Mouse (Mus musculus) midbrain, embryonic 10.5 days (tissue): Measurements from ENCODE around the gene Zfp687. TPM values are rescaled to one million over a fixed set of nuclear protein-coding genes. Genes with fewer than 3 reads are reported as not detected.

Source experiments
- DNase-seq: peaks from one replicate; pipeline ENCODE4 v3.0.0-alpha.2; 2017; ENCODE audit warnings: low spot score
- H3K27ac ChIP-seq: fragments of 300-500 bp; sonication (generic); replicated peaks from 2 replicates; pipeline ENCODE4 v1.5.1; 2016; ENCODE audit warnings: mild to moderate bottlenecking
- H3K27me3 ChIP-seq: fragments of 300-500 bp; sonication (generic); 2 replicates; pipeline ENCODE4 v1.6.1; 2016; ENCODE audit warnings: low read depth, mild to moderate bottlenecking; ENCODE audit not compliant: poor library complexity, severe bottlenecking
- H3K36me3 ChIP-seq: fragments of 300-500 bp; sonication (generic); 2 replicates; pipeline ENCODE4 v1.6.1; 2016; ENCODE audit warnings: mild to moderate bottlenecking, moderate library complexity
- H3K4me1 ChIP-seq: fragments of 300-500 bp; sonication (generic); 2 replicates; pipeline ENCODE4 v1.6.1; 2016
- H3K4me3 ChIP-seq: fragments of 300-500 bp; sonication (generic); 2 replicates; pipeline ENCODE4 v1.5.1; 2016; ENCODE audit warnings: mild to moderate bottlenecking, moderate library complexity
- H3K9me3 ChIP-seq: fragments of 300-500 bp; sonication (generic); replicated peaks from 2 replicates; pipeline ENCODE4 v1.6.1; 2016; ENCODE audit warnings: mild to moderate bottlenecking
- WGBS: fragments of 180-500 bp; shearing (Covaris S2); methylation state at CpG from one replicate; pipeline ENCODE4 v1.1.7; 2016; 5-methylcytosine and 5-hydroxymethylcytosine counted together
- microRNA-seq: library from miRNA; unstranded; fragments of <30 nt; microRNA quantifications from one replicate; pipeline ENCODE4, GENCODE M21; 2017
- polyA plus RNA-seq: library from polyadenylated mRNA; unstranded; fragments of >200 nt; fragmentation: Nextera tagmentation; extraction: Ambion mirVana; gene quantifications from 2 replicates; pipeline ENCODE4 v1.2.1, GENCODE M21; 2016

Zfp687 gene
- polyA plus RNA-seq, 1 experiment from 2014 or later = 40.0 TPM

GRCm38 (mm10) chr3:94974528-94975422, 40.5 kb downstream of the Zfp687 start, which contains the start of gene Pi4kb:
Pi4kb (plus strand) TSS chr3:94974731.
- DNase-seq = peak; percentile 92
- Histone ChIP-seq H3K4me1 (peaks cover 21% of the 10 kb centered on the region), H3K36me3 (peaks cover 18% of the 10 kb centered on the region), H3K27ac (peak within 1 kb of the TSS; percentile 97), H3K27me3 (no peaks in the 10 kb centered on the region), H3K4me3 (peak within 1 kb of the TSS; percentile 93), H3K9me3 (no peaks in the 10 kb centered on the region)
- under 1% methylated on average over 57 of the region's 57 CpGs for WGBS

GRCm38 (mm10) chr3:94974026-94974527, 41.2 kb downstream of the Zfp687 start:
- Histone ChIP-seq H3K36me3 (peaks cover 14% of the 10 kb centered on the region), H3K27me3 (no peaks in the 10 kb centered on the region), H3K27ac (peak overlapping the region; percentile 97), H3K9me3 (no peaks in the 10 kb centered on the region), H3K4me1 (peaks cover 21% of the 10 kb centered on the region), H3K4me3 (peak overlapping the region; percentile 93)
- 20% methylated on average over 9 of the region's 9 CpGs for WGBS
- no peak for DNase-seq

DNA sequence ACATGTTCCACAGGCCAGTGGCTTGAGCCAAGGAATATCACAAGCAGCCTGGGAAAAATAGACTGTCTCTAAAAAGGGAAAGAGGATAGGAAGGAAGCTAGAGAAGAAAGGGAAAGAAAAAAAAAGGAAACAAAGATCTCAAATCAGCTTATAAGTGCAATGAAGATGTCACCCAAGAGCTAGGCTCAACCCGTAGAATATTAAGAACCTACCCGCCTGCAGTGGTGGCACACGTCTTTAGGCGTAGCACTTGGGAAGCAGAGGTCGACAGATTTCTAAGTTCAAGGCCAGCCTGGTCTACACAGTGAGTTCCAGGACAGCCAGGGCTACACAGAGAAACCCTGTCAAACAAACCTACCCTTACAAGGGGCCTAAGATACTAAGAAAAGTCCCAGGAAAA, 41.6 kb downstream of the Zfp687 start:
- no peak for DNase-seq
- Histone ChIP-seq H3K4me3 (peak overlapping the region; percentile 93), H3K9me3 (no peaks in the 10 kb centered on the region), H3K4me1 (peaks cover 21% of the 10 kb centered on the region), H3K27ac (peak overlapping the region; percentile 97; the same call in 1 of the 2 replicates), H3K36me3 (peaks cover 12% of the 10 kb centered on the region), H3K27me3 (no peaks in the 10 kb centered on the region)
- 75% methylated on average over 5 of the region's 5 CpGs for WGBS

GRCm38 (mm10) chr3:94972552-94972951, 42.7 kb downstream of the Zfp687 start:
- Histone ChIP-seq H3K4me1 (peaks cover 21% of the 10 kb centered on the region), H3K27ac (no peak overlapping the region), H3K9me3 (no peaks in the 10 kb centered on the region), H3K4me3 (no peak overlapping the region), H3K27me3 (no peaks in the 10 kb centered on the region), H3K36me3 (peaks cover 6% of the 10 kb centered on the region)
- no peak for DNase-seq
- WGBS = 77% methylated on average over 3 of the region's 3 CpGs

DNA sequence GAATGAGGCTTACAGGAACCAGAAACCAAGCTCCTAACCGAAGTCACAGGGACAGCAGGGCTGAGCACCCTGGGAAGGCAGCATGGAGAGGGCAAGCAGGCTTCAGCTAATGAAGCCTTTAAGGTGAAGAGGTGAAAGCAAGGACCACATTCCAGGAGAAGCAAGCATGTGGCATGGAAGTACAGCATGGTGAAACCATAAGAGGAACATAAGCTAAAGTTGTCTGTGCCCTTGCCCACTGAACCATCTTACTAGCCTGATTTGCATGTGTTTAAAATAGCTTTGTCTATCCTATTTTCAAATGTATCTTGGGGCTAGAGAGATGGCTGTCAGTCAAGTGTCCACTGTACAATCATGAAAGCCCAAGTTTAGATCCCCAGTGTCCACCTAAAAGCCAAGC, 49.4 kb downstream of the Zfp687 start:
- H3K4me1 ChIP-seq = no peaks in the 10 kb centered on the region
- no peaks in the 10 kb centered on the region for H3K36me3 ChIP-seq
- DNase-seq = no peak
- H3K4me3 ChIP-seq = no peak overlapping the region
- no peaks in the 10 kb centered on the region for H3K27me3 ChIP-seq
- no peaks in the 10 kb centered on the region for H3K9me3 ChIP-seq
- no peak overlapping the region for H3K27ac ChIP-seq
- 73% methylated on average over 1 of the region's 1 CpGs for WGBS

GRCm38 (mm10) chr3:94964989-94965388, 50.3 kb downstream of the Zfp687 start:
- Histone ChIP-seq H3K27ac (no peak overlapping the region), H3K4me3 (no peak overlapping the region), H3K27me3 (no peaks in the 10 kb centered on the region), H3K36me3 (no peaks in the 10 kb centered on the region), H3K4me1 (no peaks in the 10 kb centered on the region), H3K9me3 (no peaks in the 10 kb centered on the region)
- DNase-seq = no peak
- 89% methylated on average over 1 of the region's 1 CpGs for WGBS

DNA sequence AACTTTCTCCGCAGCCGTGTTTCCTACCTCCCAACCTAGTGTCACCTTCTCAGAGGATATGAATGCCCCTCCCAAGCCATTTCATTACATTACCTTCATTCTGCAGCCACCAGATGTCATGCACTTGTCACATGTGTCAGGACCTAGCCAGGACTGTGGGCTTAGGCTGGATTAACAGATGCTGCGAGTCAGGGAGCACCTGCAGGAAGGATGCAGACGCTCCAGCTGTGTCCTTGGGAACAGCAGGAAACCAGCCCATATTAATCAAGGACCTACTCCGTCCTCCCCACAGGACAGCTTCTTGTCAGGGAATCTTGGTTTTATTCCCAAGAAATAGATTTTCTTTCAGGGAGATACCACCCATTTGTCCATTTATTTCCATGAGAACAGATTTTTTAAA, 54.9 kb downstream of the Zfp687 start:
- peaks cover 4% of the 10 kb centered on the region for H3K4me1 ChIP-seq
- H3K27ac ChIP-seq = no peak overlapping the region
- no peaks in the 10 kb centered on the region for H3K9me3 ChIP-seq
- peaks cover 39% of the 10 kb centered on the region for H3K36me3 ChIP-seq
- 59% methylated on average over 5 of the region's 5 CpGs for WGBS
- DNase-seq = no peak
- no peak overlapping the region for H3K4me3 ChIP-seq
- no peaks in the 10 kb centered on the region for H3K27me3 ChIP-seq

DNA sequence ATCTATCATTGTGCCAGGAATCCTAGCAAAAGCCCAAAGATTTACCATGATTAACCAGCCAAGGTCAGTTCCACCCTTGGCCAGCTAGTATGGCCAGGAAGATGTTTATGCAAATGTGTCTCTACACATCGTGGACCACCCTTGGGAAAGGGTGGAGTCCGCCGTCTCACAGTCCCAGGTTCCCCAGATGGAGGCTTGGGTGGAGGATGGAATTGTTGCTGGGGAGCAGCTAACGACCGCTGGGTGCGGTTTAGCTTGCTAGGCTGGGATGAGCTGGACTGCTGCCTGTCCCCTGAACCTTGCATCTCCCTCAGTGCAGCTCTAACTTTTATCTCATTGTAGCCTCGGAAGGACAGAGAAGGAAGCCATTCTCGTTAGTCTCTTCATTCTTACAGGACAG, 55.4 kb downstream of the Zfp687 start:
- no peaks in the 10 kb centered on the region for H3K27me3 ChIP-seq

DNA sequence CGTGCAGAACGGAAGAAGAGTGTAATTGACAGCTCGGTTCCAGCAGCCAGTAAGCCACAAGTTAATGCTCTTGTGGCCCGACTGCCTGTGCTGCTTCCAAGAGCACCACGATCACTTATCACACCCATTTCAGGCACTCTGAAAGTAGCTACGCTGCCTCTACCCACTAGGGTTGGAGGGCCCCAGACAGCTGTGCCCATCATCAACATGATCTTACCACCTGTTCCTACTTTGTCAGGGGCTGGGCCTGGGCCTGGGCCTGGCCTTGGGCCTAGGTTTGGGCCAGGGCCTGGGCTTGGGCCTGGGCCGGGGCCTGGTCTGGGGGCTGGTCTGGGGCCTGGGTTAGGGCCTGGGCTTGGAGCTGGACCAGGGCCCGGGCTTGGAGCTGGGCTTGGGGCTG, 57.0 kb downstream of the Zfp687 start:
- H3K36me3 ChIP-seq = peaks cover 41% of the 10 kb centered on the region
- WGBS = 94% methylated on average over 8 of the region's 8 CpGs
- DNase-seq = no peak

More for the DNA sequence above, 55.4 kb downstream of the Zfp687 start:
- Histone ChIP-seq H3K9me3 (no peaks in the 10 kb centered on the region), H3K4me3 (no peak overlapping the region), H3K36me3 (peaks cover 41% of the 10 kb centered on the region), H3K4me1 (peaks cover 9% of the 10 kb centered on the region), H3K27ac (no peak overlapping the region)
- 61% methylated on average over 8 of the region's 8 CpGs for WGBS
- DNase-seq = no peak

More for the DNA sequence above, 57.0 kb downstream of the Zfp687 start:
- H3K4me1 ChIP-seq = peaks cover 17% of the 10 kb centered on the region
- H3K9me3 ChIP-seq = no peaks in the 10 kb centered on the region
- H3K4me3 ChIP-seq = no peak overlapping the region
- H3K27me3 ChIP-seq = no peaks in the 10 kb centered on the region
- H3K27ac ChIP-seq = no peak overlapping the region

Small RNA genes within 50 kb of the gene (microRNA-seq; reads per million reads assigned to microRNA genes)
- 1.2 reads per million for gene Mir7013

Other genes starting within 250 kb of the Zfp687 start
- 5.7 and 5.9 TPM in 2 replicates for gene Cgn, start 229.0 kb downstream of the Zfp687 start, polyA plus RNA-seq
- 17.9 and 21.7 TPM in 2 replicates for gene Pogz, start 177.9 kb downstream of the Zfp687 start, polyA plus RNA-seq
- gene Psmb4, start 128.5 kb downstream of the Zfp687 start, polyA plus RNA-seq = 349 and 357 TPM in 2 replicates
- gene Selenbp1, start 82.4 kb downstream of the Zfp687 start, polyA plus RNA-seq = 4.1 and 4.2 TPM in 2 replicates
- 4.9 and 5.1 TPM in 2 replicates for gene Rfx5, start 61.4 kb downstream of the Zfp687 start, polyA plus RNA-seq
- 21.4 and 24.9 TPM in 2 replicates for gene Pi4kb, start 40.7 kb downstream of the Zfp687 start, polyA plus RNA-seq
- gene Psmd4, start 27.2 kb upstream of the Zfp687 start, polyA plus RNA-seq = 341 and 345 TPM in 2 replicates
- gene Pip5k1a, start 91.5 kb upstream of the Zfp687 start, polyA plus RNA-seq = 18.0 and 18.7 TPM in 2 replicates
- gene Vps72, start 95.6 kb upstream of the Zfp687 start, polyA plus RNA-seq = 278 and 290 TPM in 2 replicates
- 0.27 and 0.88 TPM in 2 replicates for gene Tmod4, start 109.0 kb upstream of the Zfp687 start, polyA plus RNA-seq
- gene Scnm1, start 118.6 kb upstream of the Zfp687 start, polyA plus RNA-seq = 79.5 and 88.6 TPM in 2 replicates
- 13.5 and 17.0 TPM in 2 replicates for gene Lysmd1, start 118.6 kb upstream of the Zfp687 start, polyA plus RNA-seq
- gene Tnfaip8l2, start 126.9 kb upstream of the Zfp687 start, polyA plus RNA-seq = 1.8 and 3.0 TPM in 2 replicates
- gene Sema6c, start 145.0 kb upstream of the Zfp687 start, polyA plus RNA-seq = 7.6 and 10.8 TPM in 2 replicates
- gene Gabpb2, start 202.5 kb upstream of the Zfp687 start, polyA plus RNA-seq = 10.6 and 11.3 TPM in 2 replicates
- 92.5 and 92.7 TPM in 2 replicates for gene Cdc42se1, start 213.3 kb upstream of the Zfp687 start, polyA plus RNA-seq
- gene Mllt11, start 216.7 kb upstream of the Zfp687 start, polyA plus RNA-seq = 41.1 and 72.9 TPM in 2 replicates
- 0.24 and 0.25 TPM in 2 replicates for gene Gm128, start 226.2 kb upstream of the Zfp687 start, polyA plus RNA-seq
- 0.09 and 0.32 TPM in 2 replicates for gene Bnipl, start 235.7 kb upstream of the Zfp687 start, polyA plus RNA-seq